Mouse (Mus musculus) kidney, adult 9 months (tissue): ENCODE measurements around the gene Fbxo41.

Experiments
- DNase-seq: peaks from one replicate; pipeline ENCODE4 v3.0.0; 2022

Fbxo41 gene

DNA sequence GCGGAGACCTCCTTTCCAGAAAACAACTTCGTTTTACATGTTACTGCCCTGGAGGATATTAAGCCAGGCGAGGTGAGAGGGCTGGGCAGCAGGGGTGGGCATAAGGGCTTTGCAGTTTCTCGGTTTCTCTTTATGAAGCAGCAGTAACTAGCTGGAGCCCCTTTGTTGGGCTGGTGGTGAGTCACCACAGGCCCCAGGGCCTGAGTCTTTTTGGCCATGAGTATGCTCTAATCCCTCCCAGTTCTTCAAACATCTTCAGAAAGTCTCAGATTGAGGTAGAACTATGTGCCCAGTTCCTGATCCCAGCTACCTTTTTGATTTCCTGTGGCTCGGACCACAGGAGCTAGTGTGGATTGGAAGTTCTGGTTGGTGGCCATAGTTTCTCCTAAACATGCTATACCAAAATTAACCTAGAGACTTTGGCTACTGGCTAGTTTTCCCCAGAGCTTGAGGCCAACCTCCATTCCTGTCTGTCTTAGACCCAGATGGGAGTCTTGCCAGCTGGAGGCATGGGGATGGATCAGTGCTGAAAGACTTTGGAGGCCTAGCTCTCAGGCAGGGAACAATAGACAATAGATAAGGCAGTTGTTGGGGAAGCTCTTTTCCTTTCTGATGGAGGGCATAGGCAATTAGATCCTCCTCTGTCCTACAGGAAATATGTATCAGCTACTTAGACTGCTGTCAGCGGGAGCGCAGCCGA, 58.4 kb downstream of the Fbxo41 start:
- DNase-seq = no peak

DNA sequence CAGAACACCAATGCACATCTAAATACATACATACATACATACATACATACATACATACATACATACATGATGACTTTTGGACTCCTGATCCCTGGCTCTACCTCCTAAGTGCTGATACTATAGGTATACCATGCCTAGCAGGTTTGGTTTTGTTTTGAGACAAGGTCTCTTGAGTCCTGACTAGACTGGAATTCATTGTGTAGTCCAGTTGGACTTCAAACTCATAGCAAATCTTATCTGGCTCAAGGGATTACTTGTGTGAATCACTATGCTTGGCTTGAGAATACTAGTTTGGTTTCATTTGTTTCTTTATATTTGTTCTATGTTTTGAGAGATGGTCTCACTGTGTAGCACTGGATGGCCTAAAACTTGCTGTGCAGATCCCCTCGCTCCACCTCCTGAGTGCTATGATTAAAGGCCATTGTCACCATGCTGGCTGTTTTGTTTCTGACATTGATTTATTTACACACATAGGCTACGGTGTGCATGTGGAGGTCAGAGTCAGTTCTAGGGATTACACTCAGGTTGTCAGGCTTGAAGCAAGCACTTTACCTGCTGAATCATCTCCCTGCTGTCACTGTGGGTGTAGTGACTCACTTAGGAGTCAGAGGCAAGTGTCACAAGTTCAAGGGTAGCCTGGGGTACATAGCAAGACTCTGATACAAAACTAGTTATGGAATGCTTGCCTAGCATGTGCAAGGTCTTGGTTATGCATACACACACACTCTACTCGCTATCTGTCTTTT, 59.1 kb downstream of the Fbxo41 start:
- no peak for DNase-seq

DNA sequence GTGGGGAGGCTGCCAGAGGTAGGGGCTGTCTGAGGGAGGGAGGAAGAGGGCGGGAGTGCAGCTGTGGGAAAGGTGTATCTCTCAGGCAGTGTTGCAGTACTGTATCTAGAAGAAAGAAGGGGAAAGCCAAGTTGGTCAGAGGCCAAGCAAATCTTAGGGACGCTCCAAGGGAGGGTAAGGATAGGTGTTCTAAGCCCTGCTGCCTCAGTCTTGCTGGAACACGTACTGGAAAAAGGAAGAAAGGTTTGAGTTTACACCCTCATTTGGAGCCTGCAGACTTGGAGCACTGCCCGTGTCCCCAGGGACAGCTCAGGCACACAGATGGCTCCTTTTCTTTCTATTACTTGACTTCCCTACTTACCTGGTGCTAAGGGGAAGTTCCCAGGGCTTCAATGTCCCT, 61.7 kb downstream of the Fbxo41 start:
- DNase-seq = no peak

DNA sequence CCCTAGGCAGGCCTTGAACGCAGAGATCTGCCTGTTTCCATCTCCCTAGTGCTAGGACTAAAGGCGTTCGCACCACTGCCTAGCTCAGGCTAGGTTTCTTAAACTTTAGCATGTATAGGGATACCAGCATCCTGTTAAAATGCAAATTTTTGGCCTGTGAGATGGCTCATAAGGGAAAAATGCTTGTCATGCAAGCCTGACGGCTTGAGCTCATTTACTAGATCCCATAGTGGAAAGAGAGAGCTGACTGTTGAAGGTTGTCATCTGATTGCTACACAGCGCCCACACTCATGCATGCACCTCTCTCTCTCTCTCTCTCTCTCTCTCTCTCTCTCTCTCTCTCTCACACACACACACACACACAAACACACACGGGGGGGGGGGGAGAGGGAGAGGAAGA, 66.2 kb downstream of the Fbxo41 start:
- no peak for DNase-seq

DNA sequence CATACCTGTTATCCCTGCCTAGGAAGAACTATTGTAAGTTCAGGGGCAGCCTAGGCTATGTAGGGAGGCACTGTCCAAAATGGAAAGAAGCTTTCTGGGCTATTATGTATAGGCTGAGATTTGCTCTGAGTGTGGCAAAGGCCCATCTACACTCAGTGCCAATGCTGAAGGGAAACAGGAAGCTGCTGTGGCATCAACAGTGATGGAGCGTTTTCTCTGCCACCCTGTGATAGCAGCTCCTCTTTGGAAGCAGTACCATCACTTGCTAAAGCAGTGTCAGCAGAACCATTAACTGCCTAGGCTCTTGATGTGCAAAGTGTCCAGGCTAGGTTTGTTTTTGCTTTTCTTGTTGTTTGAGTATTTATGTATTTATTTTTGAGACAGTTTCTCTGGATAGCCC, 66.6 kb downstream of the Fbxo41 start:
- DNase-seq = no peak

DNA sequence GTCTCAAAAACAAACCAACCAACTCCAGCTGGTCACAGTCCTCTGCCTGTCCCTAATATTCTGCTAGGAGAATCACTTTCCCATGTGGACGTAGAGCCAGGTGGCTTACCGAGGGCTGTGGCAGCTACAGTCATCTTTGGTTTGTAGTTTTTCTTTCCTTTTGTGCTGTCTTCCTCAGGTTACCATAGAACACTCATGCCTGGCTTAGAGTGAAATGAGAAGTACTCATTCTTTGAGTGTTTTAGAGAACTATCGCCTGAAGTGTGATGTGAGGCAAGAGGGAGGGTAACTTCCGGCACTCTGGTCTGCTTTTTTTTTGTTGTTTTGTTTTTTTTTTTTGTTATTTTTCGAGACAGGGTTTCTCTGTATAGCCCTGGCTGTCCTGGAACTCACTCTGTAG, 68.9 kb downstream of the Fbxo41 start:
- no peak for DNase-seq

DNA sequence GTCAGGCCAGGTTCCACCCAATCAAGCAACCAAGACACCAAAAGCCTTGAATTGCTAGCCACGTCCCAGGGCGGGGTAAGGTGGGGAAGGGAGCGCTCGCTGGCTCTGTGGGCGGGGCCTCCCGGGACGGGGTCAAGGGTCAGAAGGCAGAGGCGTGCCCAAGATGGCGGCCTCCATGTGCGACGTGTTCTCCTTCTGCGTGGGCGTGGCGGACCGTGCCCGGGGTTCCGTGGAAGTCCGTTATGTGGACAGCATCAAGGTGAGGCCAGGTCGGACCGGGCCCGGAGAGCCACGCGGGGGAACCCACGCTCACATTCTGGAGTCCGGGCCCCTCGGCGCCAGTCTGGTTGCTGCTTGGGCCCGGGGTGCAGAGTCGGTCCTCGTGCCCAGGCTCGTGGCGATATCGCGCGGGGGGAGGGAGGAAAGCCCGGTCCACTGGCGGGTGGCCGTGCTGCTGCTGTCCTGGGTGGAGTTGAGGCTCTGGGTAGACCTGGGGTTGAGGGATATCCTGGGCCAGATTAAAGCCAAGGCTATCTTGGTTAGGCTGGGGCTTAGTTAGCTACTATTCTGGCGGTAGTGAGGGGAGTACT, 70.9 kb downstream of the Fbxo41 start, which contains the start of gene Smyd5:
Gene Smyd5, plus strand, starts transcription at position 148 of the 590 bp plus-strand sequence.
- peak; percentile 90 for DNase-seq

DNA sequence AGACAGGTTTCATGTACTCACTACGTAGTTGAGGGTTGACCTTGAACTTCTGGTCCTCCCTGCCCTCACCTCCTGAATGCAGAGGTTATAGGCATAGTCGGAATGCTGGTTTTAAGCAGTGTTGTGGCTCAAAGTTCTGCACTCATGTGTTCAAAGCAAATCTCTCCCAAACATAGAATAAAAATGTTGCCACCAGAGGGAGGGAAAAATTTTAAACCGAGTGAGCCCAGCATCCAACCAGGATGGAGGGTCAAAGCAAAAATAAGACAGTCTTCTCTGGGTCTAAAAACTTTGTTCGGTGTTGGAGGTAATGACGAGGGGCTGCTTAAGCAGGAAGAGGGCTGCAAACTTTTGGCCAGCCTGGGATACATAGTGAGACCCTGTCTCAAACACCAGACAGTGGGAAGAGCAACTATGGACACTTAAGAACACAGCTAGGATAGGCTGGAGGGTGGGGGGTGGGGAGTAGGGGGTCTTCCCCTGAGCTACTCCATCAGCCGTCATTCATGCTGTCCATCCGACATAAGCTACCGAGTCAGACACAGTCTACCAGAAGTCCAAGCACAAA, 71.4 kb downstream of the Fbxo41 start:
- no peak for DNase-seq

DNA sequence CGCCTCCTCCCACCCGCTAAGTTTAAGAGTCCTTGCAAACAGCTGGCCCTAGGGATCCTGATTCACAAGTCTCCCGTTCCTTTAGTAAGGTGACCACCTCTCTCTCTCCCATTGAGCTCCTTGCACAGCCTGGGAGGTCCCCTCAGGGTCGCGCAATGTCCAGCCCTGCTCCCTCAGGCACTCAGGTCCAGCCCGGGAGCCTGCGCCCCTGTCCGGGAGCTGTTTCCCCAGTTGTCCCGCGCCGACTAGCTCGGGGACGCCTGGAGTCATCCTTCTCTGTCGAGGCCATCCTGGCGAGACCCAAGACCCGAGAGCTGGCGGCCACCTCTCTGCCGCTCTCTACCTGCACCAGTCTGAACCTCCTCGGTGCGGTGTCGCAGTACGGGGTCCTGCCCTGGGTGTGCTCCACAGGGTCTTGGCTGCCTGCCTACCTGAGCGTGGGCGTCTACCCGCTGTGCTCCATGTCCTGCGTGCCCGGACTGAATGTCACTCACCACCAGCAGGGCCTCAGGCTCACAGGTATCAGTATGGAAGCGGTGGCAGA, 78.9 kb downstream of the Fbxo41 start, which contains the start of gene Noto:
Gene Noto, plus strand, starts transcription at position 51 of the 544 bp plus-strand sequence.
- no peak for DNase-seq
